Mouse (Mus musculus) stomach, embryonic 14.5 days (tissue): ENCODE results near the gene Tmem239. TPM values are rescaled to one million over a fixed set of nuclear protein-coding genes. Genes with fewer than 3 reads are reported as not detected.

Experiments
- ATAC-seq: fragments of 200-750 bp; cut with Nextera tagmentation; 2 replicates; pipeline ENCODE4 v1.8.0; 2017; ENCODE audit warnings: low read depth, moderate TSS enrichment; ENCODE audit not compliant: insufficient number of reproducible peaks, insufficient read depth, low FRiP score
- H3K27ac ChIP-seq: fragments of 300-500 bp; sonication (generic); 2 replicates; pipeline ENCODE4 v1.5.1; 2014; ENCODE audit warnings: mild to moderate bottlenecking, low read length, moderate library complexity, mixed read lengths
- H3K27me3 ChIP-seq: fragments of 300-500 bp; sonication (generic); 2 replicates; pipeline ENCODE4 v1.6.1; 2014; ENCODE audit warnings: low read length, control low read depth, mixed read lengths; ENCODE audit not compliant: control insufficient read depth, insufficient read depth
- H3K36me3 ChIP-seq: fragments of 300-500 bp; sonication (generic); 2 replicates; pipeline ENCODE4 v1.6.1; 2014; ENCODE audit warnings: mild to moderate bottlenecking, control low read depth, low read length, moderate library complexity, mixed read lengths; ENCODE audit not compliant: control insufficient read depth, insufficient read depth
- H3K4me1 ChIP-seq: fragments of 300-500 bp; sonication (generic); 2 replicates; pipeline ENCODE4 v1.6.1; 2014; ENCODE audit warnings: low read length, control low read depth, mixed read lengths; ENCODE audit not compliant: control insufficient read depth, insufficient read depth
- H3K4me2 ChIP-seq: fragments of 300-500 bp; sonication (generic); replicated peaks from 2 replicates; pipeline ENCODE4 v1.6.1; 2014; ENCODE audit warnings: low read depth, low read length, control low read depth
- H3K4me3 ChIP-seq: fragments of 300-500 bp; sonication (generic); 2 replicates; pipeline ENCODE4 v1.5.1; 2014; ENCODE audit warnings: low read depth, low read length, control low read depth
- H3K9ac ChIP-seq: fragments of 300-500 bp; sonication (generic); replicated peaks from 2 replicates; pipeline ENCODE4 v1.6.1; 2014; ENCODE audit warnings: low read depth, mild to moderate bottlenecking, control low read depth, low read length, moderate library complexity, mixed read lengths
- H3K9me3 ChIP-seq: fragments of 300-500 bp; sonication (generic); 2 replicates; pipeline ENCODE4 v1.6.1; 2016; ENCODE audit warnings: low read depth, low read length, control low read depth; ENCODE audit not compliant: control insufficient read depth
- WGBS: fragments of 180-500 bp; shearing (Covaris S2); extraction: QIAGEN DNeasy Blood & Tissue Kit; methylation state at CpG from one replicate; pipeline ENCODE4 v1.1.7; 2014; 5-methylcytosine and 5-hydroxymethylcytosine counted together
- polyA plus RNA-seq: library from polyadenylated mRNA; unstranded; fragments of >200 nt; fragmentation: Nextera tagmentation; extraction: Ambion mirVana; gene quantifications from 2 replicates; pipeline ENCODE4 v1.2.1, GENCODE M21; 2014

The Tmem239 gene
- polyA plus RNA-seq, 1 experiment from 2014 or later = not detected

DNA sequence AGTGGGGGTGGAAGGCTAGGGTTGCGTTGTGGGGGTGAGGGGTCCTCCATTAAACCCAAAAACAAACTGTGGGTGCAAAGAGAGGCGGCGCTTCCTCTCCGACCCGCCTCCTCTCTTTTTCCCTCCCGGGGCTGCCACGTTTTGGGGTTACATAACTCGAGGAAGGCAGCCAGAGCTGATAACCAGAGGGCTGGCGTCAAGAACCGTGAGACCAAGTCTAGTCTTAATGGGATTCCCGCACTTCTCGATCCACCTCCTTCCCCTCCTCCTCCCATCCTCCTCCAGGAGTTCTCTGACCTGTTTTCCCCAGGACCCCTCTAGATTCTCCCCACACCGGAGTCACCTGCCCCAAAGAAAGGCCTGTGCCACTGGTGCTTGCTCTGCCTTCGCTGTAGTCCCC, 8.2 kb upstream of the Tmem239 start:
- Histone ChIP-seq H3K27me3 (no peaks in the 10 kb centered on the region), H3K9me3 (no peaks in the 10 kb centered on the region), H3K4me3 (peak overlapping the region; percentile 53), H3K36me3 (no peaks in the 10 kb centered on the region; the same call in 1 of the 2 replicates), H3K9ac (no peak overlapping the region), H3K4me1 (peaks cover 15% of the 10 kb centered on the region; the same call in 1 of the 2 replicates), H3K4me2 (peak overlapping the region; percentile 63), H3K27ac (no peak overlapping the region)
- WGBS = 18% methylated on average over 11 of the region's 14 CpGs
- ATAC-seq = no peak

GRCm38 (mm10) chr2:130400046-130400445, 6.2 kb upstream of the Tmem239 start:
- Histone ChIP-seq H3K36me3 (no peaks in the 10 kb centered on the region; the same call in 1 of the 2 replicates), H3K27me3 (no peaks in the 10 kb centered on the region), H3K4me1 (peaks cover 15% of the 10 kb centered on the region; the same call in 1 of the 2 replicates), H3K9ac (no peak overlapping the region), H3K9me3 (no peaks in the 10 kb centered on the region), H3K4me2 (no peak overlapping the region), H3K27ac (no peak overlapping the region), H3K4me3 (no peak overlapping the region)
- 86% methylated on average over 1 of the region's 1 CpGs for WGBS
- no peak for ATAC-seq

- ATAC-seq = no peak
- no peak overlapping the region for H3K27ac ChIP-seq
- no peak overlapping the region for H3K4me3 ChIP-seq
- no peaks in the 10 kb centered on the region for H3K27me3 ChIP-seq
- WGBS = 73% methylated on average over 4 of the region's 4 CpGs
- no peaks in the 10 kb centered on the region for H3K36me3 ChIP-seq
- no peak overlapping the region for H3K9ac ChIP-seq
- peaks cover 8% of the 10 kb centered on the region; the same call in 1 of the 2 replicates for H3K4me1 ChIP-seq
- H3K4me2 ChIP-seq = no peak overlapping the region
- H3K9me3 ChIP-seq = no peaks in the 10 kb centered on the region
These were observed 4.4 kb upstream of the Tmem239 start for GRCm38 (mm10) chr2:130401891-130402290.

DNA sequence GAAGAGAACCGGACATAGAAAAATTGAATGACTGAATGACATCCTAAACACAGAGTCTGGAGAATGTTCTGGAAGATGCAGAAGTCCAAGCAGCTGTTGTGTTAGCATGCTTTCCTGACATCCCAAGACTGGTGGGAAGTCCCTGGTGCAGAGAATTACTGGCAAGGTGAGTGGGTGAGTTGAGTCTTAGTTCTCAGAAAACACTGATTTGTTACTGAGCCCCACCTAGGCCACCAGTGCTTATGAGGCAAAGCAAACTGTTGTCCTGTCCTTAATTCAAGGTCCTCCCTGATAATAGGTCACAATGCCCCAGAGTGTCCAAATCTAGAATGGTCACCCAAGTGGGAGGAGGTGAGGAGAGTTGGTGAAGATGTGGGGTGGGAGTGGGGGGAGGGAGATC, 1.3 kb upstream of the Tmem239 start, which contains the start of the genes Gm28372 and 1700020A23Rik:
Gm28372 (plus strand) TSS at position 301 of the 400 bp plus-strand sequence.
1700020A23Rik (plus strand) TSS at position 321 of the 400 bp plus-strand sequence.
- Histone ChIP-seq H3K4me1 (no peaks in the 10 kb centered on the region), H3K9me3 (no peaks in the 10 kb centered on the region), H3K4me2 (no peak within 1 kb of the TSS), H3K27ac (no peak within 1 kb of the TSS), H3K9ac (no peak within 1 kb of the TSS), H3K4me3 (no peak within 1 kb of the TSS), H3K27me3 (no peaks in the 10 kb centered on the region), H3K36me3 (no peaks in the 10 kb centered on the region)
- 89% methylated on average over 1 of the region's 1 CpGs for WGBS
- ATAC-seq = no peak

DNA sequence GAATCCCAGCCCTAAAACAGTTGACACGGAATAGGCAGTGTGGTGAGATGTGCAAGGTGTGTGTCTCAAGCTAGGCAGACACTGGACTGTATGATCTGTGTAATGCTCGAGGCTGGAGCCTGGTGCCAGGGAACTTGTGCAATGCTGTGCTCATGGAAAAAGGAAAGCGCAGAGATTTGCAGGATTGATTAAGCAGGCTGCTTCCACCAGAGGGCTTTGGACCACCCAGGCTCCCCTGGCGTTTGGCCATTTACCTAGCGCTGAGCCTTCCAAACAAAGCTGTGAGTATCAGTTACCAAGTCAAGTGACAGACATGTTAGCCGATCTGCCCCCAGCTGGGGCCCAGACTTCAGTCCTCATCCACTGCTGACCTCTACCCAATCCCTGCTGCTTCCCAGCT, 1.9 kb downstream of the Tmem239 start:
- Histone ChIP-seq H3K9me3 (no peaks in the 10 kb centered on the region), H3K4me3 (no peak overlapping the region), H3K27ac (no peak overlapping the region), H3K27me3 (no peaks in the 10 kb centered on the region), H3K4me1 (no peaks in the 10 kb centered on the region), H3K4me2 (no peak overlapping the region), H3K36me3 (no peaks in the 10 kb centered on the region), H3K9ac (no peak overlapping the region)
- 8% methylated on average over 6 of the region's 6 CpGs for WGBS
- peak; percentile 43; the same call in 1 of the 2 replicates for ATAC-seq

- no peak overlapping the region for H3K27ac ChIP-seq
- 36% methylated on average over 16 of the region's 16 CpGs for WGBS
- no peaks in the 10 kb centered on the region for H3K9me3 ChIP-seq
These were observed 5.5 kb downstream of the Tmem239 start for GRCm38 (mm10) chr2:130411558-130412495.

GRCm38 (mm10) chr2:130412775-130413174, 6.5 kb downstream of the Tmem239 start:
- no peaks in the 10 kb centered on the region for H3K27me3 ChIP-seq
- H3K27ac ChIP-seq = no peak overlapping the region
- WGBS = 78% methylated on average over 3 of the region's 3 CpGs
- no peaks in the 10 kb centered on the region for H3K9me3 ChIP-seq
- H3K4me1 ChIP-seq = no peaks in the 10 kb centered on the region
- ATAC-seq = no peak
- no peak overlapping the region for H3K4me3 ChIP-seq
- H3K9ac ChIP-seq = no peak overlapping the region
- H3K36me3 ChIP-seq = no peaks in the 10 kb centered on the region
- H3K4me2 ChIP-seq = no peak overlapping the region

More at GRCm38 (mm10) chr2:130411558-130412495, 5.5 kb downstream of the Tmem239 start:
- peak; percentile 66; the same call in 1 of the 2 replicates for ATAC-seq
- no peak overlapping the region for H3K4me3 ChIP-seq
- H3K4me1 ChIP-seq = no peaks in the 10 kb centered on the region
- no peak overlapping the region for H3K9ac ChIP-seq
- no peaks in the 10 kb centered on the region for H3K27me3 ChIP-seq
- H3K36me3 ChIP-seq = no peaks in the 10 kb centered on the region
- no peak overlapping the region for H3K4me2 ChIP-seq

DNA sequence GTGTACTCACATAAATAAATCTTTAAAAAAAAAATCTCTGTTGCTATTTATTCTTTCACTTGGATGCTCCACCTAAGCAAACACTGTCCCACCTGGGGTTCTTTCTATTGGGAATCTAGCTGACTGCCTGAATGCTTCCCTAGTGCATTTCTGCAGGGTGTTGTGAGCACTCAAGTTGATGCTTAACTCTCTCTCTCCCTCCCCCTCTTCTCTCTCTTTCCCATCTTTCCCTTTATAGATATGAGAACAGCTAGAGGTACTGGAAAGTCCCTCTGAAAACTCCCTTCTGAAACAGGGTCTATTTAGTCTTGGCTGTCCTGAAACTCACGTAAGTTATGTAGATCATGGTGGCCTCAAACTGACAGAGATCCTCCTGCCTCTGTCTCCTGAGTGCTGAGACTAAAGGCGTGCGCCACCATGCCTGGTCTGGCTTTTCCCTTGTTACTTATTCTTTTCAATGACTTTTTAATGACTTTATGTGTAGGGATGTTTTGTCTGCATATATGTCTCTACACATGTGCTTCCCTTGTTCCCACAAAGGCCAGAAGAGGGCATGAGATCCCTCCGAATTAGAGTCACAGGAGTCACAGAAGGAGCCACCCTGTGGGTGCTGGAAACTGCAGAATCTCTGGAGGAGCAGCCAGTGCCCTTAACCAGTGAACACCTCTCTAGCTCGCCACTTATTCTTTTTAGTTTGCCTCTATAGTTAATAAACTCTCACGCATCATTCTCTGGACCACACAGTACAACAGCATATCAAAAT, 8.0 kb downstream of the Tmem239 start:
- WGBS = 74% methylated on average over 6 of the region's 6 CpGs
- ATAC-seq = no peak
- H3K4me1 ChIP-seq = no peaks in the 10 kb centered on the region

More for the DNA sequence above, 8.0 kb downstream of the Tmem239 start:
- Histone ChIP-seq H3K36me3 (peaks cover 6% of the 10 kb centered on the region; the same call in 1 of the 2 replicates), H3K27ac (no peak overlapping the region), H3K4me3 (no peak overlapping the region), H3K9me3 (no peaks in the 10 kb centered on the region), H3K4me2 (no peak overlapping the region), H3K9ac (no peak overlapping the region), H3K27me3 (no peaks in the 10 kb centered on the region)
